Mouse (Mus musculus) erythroblast, embryonic 14.5 days (primary cell): ENCODE data around the gene Ilk. TPM values are rescaled to one million over a fixed set of nuclear protein-coding genes. Genes with fewer than 3 reads are reported as not detected.

Source experiments
- H3K27me3 ChIP-seq: 2 replicates; pipeline ENCODE4 v1.6.1; 2012; ENCODE audit warnings: inconsistent platforms; ENCODE audit not compliant: control insufficient read depth
- H3K36me3 ChIP-seq: 2 replicates; pipeline ENCODE4 v1.6.1; 2012; ENCODE audit warnings: mild to moderate bottlenecking, inconsistent platforms; ENCODE audit not compliant: control insufficient read depth
- H3K4me1 ChIP-seq: 2 replicates; pipeline ENCODE4 v1.6.1; 2012; ENCODE audit warnings: inconsistent platforms; ENCODE audit not compliant: control insufficient read depth
- H3K4me3 ChIP-seq: replicated peaks from 2 replicates; pipeline ENCODE3; 2012; ENCODE audit warnings: moderate library complexity, mild to moderate bottlenecking, inconsistent platforms
- H3K9me3 ChIP-seq: 2 replicates; pipeline ENCODE4 v1.6.1; 2012; ENCODE audit warnings: low read length, inconsistent platforms, mixed read lengths; ENCODE audit not compliant: control insufficient read depth
- GATA1 ChIP-seq: IDR thresholded peaks from 2 replicates; pipeline ENCODE4 v1.6.1; 2012; ENCODE audit warnings: low read length, inconsistent platforms, mixed read lengths
- TAL1 ChIP-seq: IDR thresholded peaks from 3 replicates; pipeline ENCODE4 v1.6.1; 2012; ENCODE audit warnings: low read length, inconsistent platforms, mixed read lengths
- polyA plus RNA-seq: library from polyadenylated mRNA; stranded (reverse); fragments of >175 nt; gene quantifications from 2 replicates; pipeline ENCODE4 v1.2.3, GENCODE M21; 2012

The Ilk gene
- polyA plus RNA-seq, 1 experiment = 3.1 TPM

- Histone ChIP-seq H3K4me1 (peaks cover 24% of the 10 kb centered on the region), H3K9me3 (no peaks in the 10 kb centered on the region), H3K4me3 (no peak overlapping the region), H3K36me3 (peaks cover 24% of the 10 kb centered on the region), H3K27me3 (no peaks in the 10 kb centered on the region)
- TF ChIP-seq GATA1 (no peak), TAL1 (no peak)
These were observed 16.9 kb downstream of the Ilk start for GRCm38 (mm10) chr7:105753281-105753680.

- Histone ChIP-seq H3K36me3 (no peaks in the 10 kb centered on the region), H3K4me1 (no peaks in the 10 kb centered on the region), H3K27me3 (peaks cover 30% of the 10 kb centered on the region), H3K4me3 (no peak overlapping the region), H3K9me3 (no peaks in the 10 kb centered on the region)
- TF ChIP-seq TAL1 = no peak
These were observed 25.6 kb downstream of the Ilk start for GRCm38 (mm10) chr7:105761813-105762484.

DNA sequence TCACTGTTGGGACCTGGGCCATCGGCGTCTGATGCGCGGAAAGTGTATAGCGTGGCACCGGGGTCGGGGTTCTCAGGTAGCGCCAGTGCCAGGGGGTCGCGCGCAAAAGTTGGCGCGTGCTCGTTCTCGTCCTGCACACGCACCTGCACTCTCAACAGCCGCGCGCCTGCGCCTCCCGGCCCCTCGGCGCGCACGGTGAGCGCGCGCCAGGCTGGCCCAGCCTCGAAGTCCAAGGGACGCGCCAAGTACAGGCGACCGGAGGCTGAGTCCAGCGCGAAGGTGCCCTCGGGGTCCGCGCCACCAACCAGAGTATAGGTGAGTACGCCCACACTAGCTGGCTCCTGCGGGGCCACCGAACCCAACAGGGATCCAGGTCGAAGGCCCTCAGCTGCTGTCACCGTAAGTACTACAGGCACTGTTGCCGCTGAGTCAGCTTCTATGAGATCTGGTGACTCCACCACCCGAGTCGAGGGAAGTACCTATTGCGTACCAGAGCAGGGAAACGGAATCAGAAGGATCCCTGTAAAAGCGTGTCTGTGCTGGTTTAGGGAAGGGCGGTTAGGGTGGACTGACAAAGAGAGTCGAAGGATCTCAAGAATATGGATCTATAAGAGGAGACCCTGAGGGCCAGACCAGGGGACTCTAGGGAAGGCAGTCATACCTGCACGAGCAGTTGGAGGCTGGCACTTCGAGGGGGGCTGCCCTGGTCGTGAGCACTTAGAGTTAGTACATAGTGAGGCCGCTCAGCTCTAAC, 26.3 kb downstream of the Ilk start:
- TF ChIP-seq GATA1 = no peak
- no peak for TF ChIP-seq TAL1
- no peaks in the 10 kb centered on the region for H3K36me3 ChIP-seq
- peaks cover 30% of the 10 kb centered on the region for H3K27me3 ChIP-seq

GRCm38 (mm10) chr7:105764331-105764730, 27.9 kb downstream of the Ilk start:
- no peaks in the 10 kb centered on the region for H3K36me3 ChIP-seq
- TF ChIP-seq GATA1 = no peak
- no peak for TF ChIP-seq TAL1
- no peaks in the 10 kb centered on the region for H3K4me1 ChIP-seq
- peaks cover 30% of the 10 kb centered on the region for H3K27me3 ChIP-seq
- no peak overlapping the region for H3K4me3 ChIP-seq
- no peaks in the 10 kb centered on the region for H3K9me3 ChIP-seq

More for the DNA sequence above, 26.3 kb downstream of the Ilk start:
- no peak overlapping the region for H3K4me3 ChIP-seq
- H3K4me1 ChIP-seq = no peaks in the 10 kb centered on the region
- H3K9me3 ChIP-seq = no peaks in the 10 kb centered on the region

DNA sequence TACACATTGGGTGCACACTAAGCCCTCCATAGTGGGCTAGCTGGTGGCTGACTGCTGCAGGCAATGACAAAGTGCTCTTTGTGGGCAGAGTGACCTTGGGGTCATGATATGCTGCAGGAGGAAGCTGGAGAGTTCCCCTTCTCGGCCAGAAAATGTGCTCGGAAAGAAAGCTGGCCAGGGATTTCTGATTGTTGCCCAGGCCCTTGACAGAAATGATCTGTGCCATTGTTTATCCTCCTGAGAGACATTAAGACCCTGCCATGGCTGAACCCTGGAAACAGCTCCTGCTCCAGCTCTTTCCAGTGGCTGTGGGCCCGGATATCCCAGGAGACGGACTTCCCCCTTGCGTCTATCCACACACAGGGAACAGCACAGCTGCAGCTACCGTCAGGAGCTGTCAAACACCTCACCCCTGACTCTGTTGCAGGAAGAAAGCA, 31.4 kb downstream of the Ilk start:
- Histone ChIP-seq H3K4me1 (no peaks in the 10 kb centered on the region), H3K36me3 (no peaks in the 10 kb centered on the region), H3K9me3 (no peaks in the 10 kb centered on the region), H3K27me3 (peaks cover 8% of the 10 kb centered on the region), H3K4me3 (no peak overlapping the region)
- TF ChIP-seq GATA1 (no peak), TAL1 (no peak)

- TF ChIP-seq TAL1 = no peak
- no peak for TF ChIP-seq GATA1
- no peaks in the 10 kb centered on the region for H3K4me1 ChIP-seq
- H3K9me3 ChIP-seq = no peaks in the 10 kb centered on the region
- no peaks in the 10 kb centered on the region for H3K27me3 ChIP-seq
- H3K36me3 ChIP-seq = no peaks in the 10 kb centered on the region
- H3K4me3 ChIP-seq = no peak overlapping the region
These were observed 33.6 kb downstream of the Ilk start for GRCm38 (mm10) chr7:105769959-105770358.

DNA sequence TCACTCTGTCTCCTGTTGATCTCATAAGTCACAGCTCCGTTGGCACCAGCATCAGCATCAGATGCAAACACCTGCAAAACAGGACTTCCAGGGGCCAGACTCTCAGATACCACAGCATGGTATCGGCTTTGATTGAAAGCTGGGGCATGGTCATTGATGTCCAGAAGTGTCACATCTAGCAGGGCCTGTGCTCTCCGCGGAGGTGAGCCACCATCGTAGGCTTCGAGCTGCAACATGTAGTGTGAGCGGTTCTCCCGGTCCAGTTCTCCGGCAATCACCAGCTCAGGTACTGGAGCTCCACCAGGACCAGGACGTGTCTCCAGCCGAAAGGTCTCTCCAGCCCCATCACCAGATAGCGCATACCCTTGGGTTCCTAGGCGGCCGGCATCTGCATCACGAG, 35.9 kb downstream of the Ilk start:
- TF ChIP-seq GATA1 (no peak), TAL1 (no peak)
- Histone ChIP-seq H3K27me3 (no peaks in the 10 kb centered on the region), H3K36me3 (no peaks in the 10 kb centered on the region), H3K9me3 (no peaks in the 10 kb centered on the region), H3K4me3 (no peak overlapping the region), H3K4me1 (no peaks in the 10 kb centered on the region)

DNA sequence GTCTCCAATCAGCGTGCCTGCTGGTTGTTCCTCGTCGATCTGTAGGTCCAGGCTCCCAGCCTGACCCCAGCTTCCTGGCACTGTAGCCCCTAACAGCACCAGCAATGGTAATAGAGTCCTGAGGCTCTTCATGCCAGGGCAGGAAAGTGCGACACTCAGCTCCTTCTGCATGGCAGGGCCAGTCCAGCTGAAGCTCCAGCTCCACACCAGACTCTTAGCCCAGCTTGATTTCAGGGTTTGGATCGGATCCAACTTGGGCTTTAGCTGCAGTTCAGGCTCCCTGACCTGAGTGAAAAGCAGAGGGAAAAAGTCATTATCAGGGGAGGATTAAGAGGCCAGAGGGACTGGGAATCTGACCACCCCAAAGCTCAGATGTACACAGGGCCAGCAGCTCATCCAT, 36.6 kb downstream of the Ilk start:
- Histone ChIP-seq H3K9me3 (no peaks in the 10 kb centered on the region), H3K4me1 (no peaks in the 10 kb centered on the region), H3K4me3 (no peak overlapping the region), H3K36me3 (no peaks in the 10 kb centered on the region), H3K27me3 (no peaks in the 10 kb centered on the region)
- TF ChIP-seq TAL1 = no peak
- TF ChIP-seq GATA1 = no peak

DNA sequence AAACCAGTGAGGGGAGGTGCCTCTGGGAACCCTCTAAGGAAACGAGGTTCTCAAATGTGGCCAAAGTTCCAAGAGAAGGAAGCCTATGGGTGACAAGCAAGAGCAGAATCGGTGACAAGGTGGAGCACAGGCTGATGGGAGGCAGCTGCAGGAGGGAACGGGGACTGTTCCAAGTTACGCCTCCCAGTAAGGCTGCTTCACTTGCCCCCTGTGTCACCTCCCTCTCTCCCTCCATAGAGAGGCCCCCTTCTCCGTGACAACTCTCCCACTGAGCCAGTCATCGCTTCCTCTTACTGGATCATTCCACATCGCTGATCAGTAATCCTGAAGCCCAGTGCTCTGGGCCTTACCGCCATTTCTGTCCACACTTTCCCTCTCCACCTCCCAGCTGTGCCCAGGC, 38.3 kb downstream of the Ilk start:
- no peak overlapping the region for H3K4me3 ChIP-seq
- no peaks in the 10 kb centered on the region for H3K4me1 ChIP-seq
- no peaks in the 10 kb centered on the region for H3K36me3 ChIP-seq
- no peaks in the 10 kb centered on the region for H3K27me3 ChIP-seq
- TF ChIP-seq GATA1 (no peak), TAL1 (no peak)
- no peaks in the 10 kb centered on the region for H3K9me3 ChIP-seq

GRCm38 (mm10) chr7:105776026-105776425, 39.6 kb downstream of the Ilk start:
- H3K27me3 ChIP-seq = no peaks in the 10 kb centered on the region
- no peaks in the 10 kb centered on the region for H3K36me3 ChIP-seq
- no peaks in the 10 kb centered on the region for H3K4me1 ChIP-seq
- H3K9me3 ChIP-seq = no peaks in the 10 kb centered on the region
- no peak for TF ChIP-seq TAL1
- no peak for TF ChIP-seq GATA1
- H3K4me3 ChIP-seq = no peak overlapping the region
